Mouse (Mus musculus) cerebellum, adult 9-10 months (tissue): Measurements from ENCODE around the gene Bdh1.
"Not testable (repeated sequence)": the region's sequence is repeated elsewhere in the genome, so short reads cannot be mapped to it uniquely, and the experiment has no call there.

Source experiments
- DNase-seq: peaks from one replicate; pipeline ENCODE4 v3.0.0; 2022

The Bdh1 gene

GRCm38 (mm10) chr16:31422000-31422399, at the start of gene Bdh1:
Gene Bdh1 (plus strand): TSS chr16:31422280.
- DNase-seq = no peak

- not testable (repeated sequence) for DNase-seq
Measured at GRCm38 (mm10) chr16:31372316-31372715, 49.8 kb upstream of the Bdh1 start.

GRCm38 (mm10) chr16:31375877-31376582, 46.0 kb upstream of the Bdh1 start:
- DNase-seq = not testable (repeated sequence)

GRCm38 (mm10) chr16:31388269-31388668, 33.8 kb upstream of the Bdh1 start:
- not testable (repeated sequence) for DNase-seq

GRCm38 (mm10) chr16:31399231-31399630, 22.8 kb upstream of the Bdh1 start:
- DNase-seq = no peak

- no peak for DNase-seq
Measured at GRCm38 (mm10) chr16:31400908-31401692, 21.0 kb upstream of the Bdh1 start.

GRCm38 (mm10) chr16:31402096-31402495, 20.0 kb upstream of the Bdh1 start:
- DNase-seq = no peak

GRCm38 (mm10) chr16:31403971-31404370, 18.1 kb upstream of the Bdh1 start:
- no peak for DNase-seq

GRCm38 (mm10) chr16:31405040-31405439, 17.0 kb upstream of the Bdh1 start:
- no peak for DNase-seq

GRCm38 (mm10) chr16:31407872-31408271, 14.2 kb upstream of the Bdh1 start:
- no peak for DNase-seq

GRCm38 (mm10) chr16:31410969-31411368, 11.1 kb upstream of the Bdh1 start:
- DNase-seq = no peak

GRCm38 (mm10) chr16:31412321-31412720, 9.8 kb upstream of the Bdh1 start:
- no peak for DNase-seq

GRCm38 (mm10) chr16:31413777-31414176, 8.3 kb upstream of the Bdh1 start:
- DNase-seq = no peak

- no peak for DNase-seq
Measured at GRCm38 (mm10) chr16:31415885-31416450, 6.1 kb upstream of the Bdh1 start.

- DNase-seq = no peak
Measured at GRCm38 (mm10) chr16:31418704-31419103, 3.4 kb upstream of the Bdh1 start.

GRCm38 (mm10) chr16:31419457-31419856, 2.6 kb upstream of the Bdh1 start:
- no peak for DNase-seq

GRCm38 (mm10) chr16:31422722-31423121, 642 bp downstream of the Bdh1 start:
- DNase-seq = no peak

- DNase-seq = peak; percentile 13
Measured at GRCm38 (mm10) chr16:31423368-31423767, 1.3 kb downstream of the Bdh1 start.

GRCm38 (mm10) chr16:31424416-31425187, 2.5 kb downstream of the Bdh1 start:
- peak; percentile 40 for DNase-seq

- DNase-seq = peak; percentile 90
Measured at GRCm38 (mm10) chr16:31425508-31425907, 3.4 kb downstream of the Bdh1 start.

GRCm38 (mm10) chr16:31426496-31427126, 4.5 kb downstream of the Bdh1 start:
- DNase-seq = peak; percentile 54

- no peak for DNase-seq
Measured at GRCm38 (mm10) chr16:31428335-31428674, 6.2 kb downstream of the Bdh1 start.
